Mouse (Mus musculus): Measurements from ENCODE around the gene Ceacam10. TPM values are rescaled to one million over a fixed set of nuclear protein-coding genes. Genes with fewer than 3 reads are reported as not detected.

The Ceacam10 gene
- total and polyA plus RNA-seq, 3 experiments = 0.19 TPM; not detected in 2

DNA sequence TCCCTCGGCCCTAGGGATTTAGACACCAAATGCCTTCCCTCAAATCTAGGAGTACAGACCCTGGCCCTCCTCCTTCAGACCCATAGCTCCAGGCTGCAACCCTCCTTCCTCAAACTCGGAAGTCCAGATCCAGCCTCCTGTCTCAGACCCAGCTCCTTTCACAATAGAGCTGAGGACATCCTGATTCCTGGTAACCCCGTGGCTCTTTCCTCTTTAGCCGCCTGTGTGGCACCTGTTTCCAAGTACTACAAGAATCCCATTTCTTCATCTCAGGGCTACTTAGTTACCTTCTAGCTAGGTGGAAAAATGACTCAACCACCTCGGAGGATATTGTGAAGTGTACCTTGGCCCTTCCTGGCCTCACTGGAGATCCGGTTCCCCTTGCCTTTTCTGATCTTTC, 15.8 kb upstream of the Ceacam10 start:
- TF ChIP-seq ELF1 (IDR thresholded peaks at IDR 0.05; ENCODE audit: low read depth, low read length) (no peak), TCF12 (IDR thresholded peaks at IDR 0.05; ENCODE audit: low read depth, low read length) (no peak), MYB (IDR thresholded peaks at IDR 0.05; ENCODE audit: low read depth, low read length) (no peak), MAFK (IDR thresholded peaks at IDR 0.05; ENCODE audit: borderline replicate concordance, low read depth, low read length) (no peak), SIN3A (IDR thresholded peaks at IDR 0.05; ENCODE audit: low read length) (no peak), MEF2A (IDR thresholded peaks at IDR 0.05; ENCODE audit: extremely low read depth, insufficient replicate concordance, low read depth, low read length, poor library complexity, severe bottlenecking) (no peak), CHD2 (IDR thresholded peaks at IDR 0.05; ENCODE audit: low read length) (no peak), NELFE (IDR thresholded peaks at IDR 0.05; ENCODE audit: low read depth, low read length) (no peak), CTCF (IDR thresholded peaks at IDR 0.05 in 2 of 3, conservative IDR thresholded peaks at IDR 0.05 in 1 of 3; ENCODE audit: control insufficient read depth in 1 of 3, insufficient read depth in 1 of 3, low read depth in 2 of 3, low read length in 3 of 3, poor library complexity in 1 of 3, severe bottlenecking in 1 of 3) (no peak), POLR2AphosphoS5 (IDR thresholded peaks at IDR 0.05; ENCODE audit: borderline replicate concordance, low read depth, low read length) (no peak), EP300 (IDR thresholded peaks at IDR 0.05; ENCODE audit: low read depth in 1 of 2, low read length in 2 of 2) (no peak), ETS1 (IDR thresholded peaks at IDR 0.05; ENCODE audit: low read depth, low read length) (no peak), MYC (IDR thresholded peaks at IDR 0.05; ENCODE audit: low read depth, low read length) (no peak), GABPA (IDR thresholded peaks at IDR 0.05; ENCODE audit: low read depth, low read length) (no peak), RCOR1 (IDR thresholded peaks at IDR 0.05; ENCODE audit: low read depth, low read length) (no peak), GATA1 (IDR thresholded peaks at IDR 0.05; ENCODE audit: low read depth, low read length) (no peak), E2F4 (IDR thresholded peaks at IDR 0.05; ENCODE audit: borderline replicate concordance, low read depth, low read length) (no peak), CHD1 (IDR thresholded peaks at IDR 0.05; ENCODE audit: low read depth, low read length) (no peak), MAZ (IDR thresholded peaks at IDR 0.05; ENCODE audit: low read depth, low read length) (no peak)
- Histone ChIP-seq H3K9me3 (replicated peaks; ENCODE audit: insufficient read depth, low read length) (no peaks in the 10 kb centered on the region), H3K36me3 (ENCODE audit: control insufficient read depth in 1 of 2, insufficient read depth in 2 of 2, low read length in 2 of 2) (no peaks in the 10 kb centered on the region), H3K79me2 (ENCODE audit: control insufficient read depth, insufficient read depth, low read length, poor library complexity) (no peaks in the 10 kb centered on the region), H3K4me1 (ENCODE audit: control insufficient read depth in 1 of 2, insufficient read depth in 2 of 2, low read length in 2 of 2) (no peaks in the 10 kb centered on the region), H3K9ac (ENCODE audit: control insufficient read depth, low read depth, low read length, poor library complexity, severe bottlenecking) (no peak overlapping the region), H3K27me3 (ENCODE audit: control insufficient read depth in 1 of 2, insufficient read depth in 2 of 2, low read length in 2 of 2) (peaks cover 0 to 4% of the 10 kb centered on the region in 2 experiments; a peak in 1 of 4 replicates), H3K4me3 (ENCODE audit: control insufficient read depth in 1 of 2, insufficient read depth in 1 of 2, low read depth in 2 of 2, low read length in 2 of 2) (no peak overlapping the region), H3K27ac (ENCODE audit: control insufficient read depth, low read depth, low read length) (no peak overlapping the region)
- DNase-seq (ENCODE audit: low read depth, low spot score) = no peak

GRCm38 (mm10) chr7:24762574-24762973, 14.4 kb upstream of the Ceacam10 start:
- Histone ChIP-seq H3K27me3 (ENCODE audit: control insufficient read depth in 1 of 2, insufficient read depth in 2 of 2, low read length in 2 of 2) (peaks cover 0 to 2% of the 10 kb centered on the region in 2 experiments; a peak in 1 of 4 replicates), H3K27ac (ENCODE audit: control insufficient read depth, low read depth, low read length) (no peak overlapping the region), H3K4me1 (ENCODE audit: control insufficient read depth in 1 of 2, insufficient read depth in 2 of 2, low read length in 2 of 2) (no peaks in the 10 kb centered on the region), H3K9ac (ENCODE audit: control insufficient read depth, low read depth, low read length, poor library complexity, severe bottlenecking) (no peak overlapping the region), H3K9me3 (replicated peaks; ENCODE audit: insufficient read depth, low read length) (no peaks in the 10 kb centered on the region), H3K36me3 (ENCODE audit: control insufficient read depth in 1 of 2, insufficient read depth in 2 of 2, low read length in 2 of 2) (no peaks in the 10 kb centered on the region), H3K79me2 (ENCODE audit: control insufficient read depth, insufficient read depth, low read length, poor library complexity) (no peaks in the 10 kb centered on the region), H3K4me3 (ENCODE audit: control insufficient read depth in 1 of 2, insufficient read depth in 1 of 2, low read depth in 2 of 2, low read length in 2 of 2) (no peak overlapping the region)
- no peak for TF ChIP-seq EP300 (IDR thresholded peaks at IDR 0.05; ENCODE audit: low read depth in 1 of 2, low read length in 2 of 2)
- TF ChIP-seq MYB (IDR thresholded peaks at IDR 0.05; ENCODE audit: low read depth, low read length) = no peak
- no peak for DNase-seq (ENCODE audit: low read depth, low spot score)
